Mouse (Mus musculus): ENCODE data around the gene Hmces. TPM values are rescaled to one million over a fixed set of nuclear protein-coding genes. Genes with fewer than 3 reads are reported as not detected.
"Not testable (repeated sequence)": the region's sequence is repeated elsewhere in the genome, so short reads cannot be mapped to it uniquely, and the experiment has no call there.

The Hmces gene
- polyA plus RNA-seq, 1 experiment from 2014 or later = 23.1 TPM

GRCm38 (mm10) chr6:87914326-87915102 lies 779 bp downstream of the Hmces start:
- DNase-seq = peak; percentile 50
- peaks cover 62% of the 10 kb centered on the region for H3K36me3 ChIP-seq

DNA sequence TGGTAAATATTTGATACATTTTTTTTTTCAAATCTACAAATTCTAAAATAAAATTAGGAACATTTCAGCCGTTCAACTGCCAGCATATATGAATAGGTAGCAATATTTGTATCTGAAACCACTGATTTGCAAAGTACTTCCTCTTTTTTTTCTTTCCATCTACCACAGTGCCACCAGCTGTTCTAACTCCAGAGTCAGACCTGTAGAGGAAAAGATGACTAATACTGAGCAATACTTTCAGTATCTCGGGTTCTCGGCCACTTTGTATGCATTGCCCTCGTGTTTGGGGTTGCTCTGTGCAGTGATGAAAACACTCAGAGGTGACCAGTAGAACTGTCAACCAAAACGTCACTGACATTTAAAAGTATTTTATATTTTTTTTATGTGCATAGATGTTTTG lies 2.2 kb downstream of the Hmces start:
- H3K9ac ChIP-seq = no peak overlapping the region
- ATAC-seq (ENCODE audit: low read depth) (no peak), DNase-seq (no peak)
- H3K27me3 ChIP-seq = no peaks in the 10 kb centered on the region
- H3K9me3 ChIP-seq (replicated peaks) = no peaks in the 10 kb centered on the region
- H3K27ac ChIP-seq = no peak overlapping the region
- no peak overlapping the region for H3K4me3 ChIP-seq (replicated peaks)
- H3K4me1 ChIP-seq (replicated peaks) = peaks cover 23% of the 10 kb centered on the region
- 35% methylated on average over 5 of the region's 5 CpGs for WGBS (ENCODE audit: insufficient replicate concordance)
- H3K36me3 ChIP-seq = peaks cover 55% of the 10 kb centered on the region
- H3K4me2 ChIP-seq = no peak overlapping the region

More at GRCm38 (mm10) chr6:87914326-87915102, 779 bp downstream of the Hmces start:
- no peaks in the 10 kb centered on the region for H3K9me3 ChIP-seq (replicated peaks)
- peak overlapping the region; percentile 83 for H3K27ac ChIP-seq
- H3K27me3 ChIP-seq = no peaks in the 10 kb centered on the region
- peak overlapping the region; percentile 86 for H3K4me3 ChIP-seq (replicated peaks)
- peaks cover 23% of the 10 kb centered on the region for H3K4me1 ChIP-seq (replicated peaks)
- H3K9ac ChIP-seq = peak overlapping the region; percentile 90
- 7% methylated on average over 35 of the region's 35 CpGs for WGBS (ENCODE audit: insufficient replicate concordance)
- peak; percentile 64 for ATAC-seq (ENCODE audit: low read depth)
- peak overlapping the region; percentile 99 for H3K4me2 ChIP-seq

DNA sequence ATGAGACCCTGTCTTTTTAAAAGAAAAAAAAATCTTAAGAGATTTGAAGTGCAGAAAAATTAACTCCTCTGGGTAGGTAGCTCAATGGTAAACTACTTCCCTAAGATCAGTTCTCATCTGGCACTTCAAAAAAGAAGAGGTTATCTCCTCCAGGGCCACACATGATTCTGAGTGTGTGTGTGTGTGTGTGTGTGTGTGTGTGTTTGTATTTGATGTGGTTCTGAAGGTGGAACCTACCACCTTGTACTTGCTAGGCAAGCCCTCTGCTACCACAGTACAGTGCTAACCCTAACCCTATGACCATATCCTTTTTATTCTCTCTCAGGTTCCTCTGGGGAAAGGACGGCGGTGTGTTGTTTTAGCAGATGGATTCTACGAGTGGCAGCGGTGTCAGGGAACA lies 7.5 kb downstream of the Hmces start:
- Histone ChIP-seq H3K9ac (no peak overlapping the region), H3K9me3 (replicated peaks) (no peaks in the 10 kb centered on the region), H3K4me1 (replicated peaks) (peaks cover 3% of the 10 kb centered on the region), H3K4me2 (no peak overlapping the region), H3K27ac (no peak overlapping the region), H3K27me3 (no peaks in the 10 kb centered on the region), H3K36me3 (peaks cover 59% of the 10 kb centered on the region), H3K4me3 (replicated peaks) (no peak overlapping the region)
- 90% methylated on average over 4 of the region's 4 CpGs for WGBS (ENCODE audit: insufficient replicate concordance)
- DNase-seq (no peak), ATAC-seq (ENCODE audit: low read depth) (no peak)

DNA sequence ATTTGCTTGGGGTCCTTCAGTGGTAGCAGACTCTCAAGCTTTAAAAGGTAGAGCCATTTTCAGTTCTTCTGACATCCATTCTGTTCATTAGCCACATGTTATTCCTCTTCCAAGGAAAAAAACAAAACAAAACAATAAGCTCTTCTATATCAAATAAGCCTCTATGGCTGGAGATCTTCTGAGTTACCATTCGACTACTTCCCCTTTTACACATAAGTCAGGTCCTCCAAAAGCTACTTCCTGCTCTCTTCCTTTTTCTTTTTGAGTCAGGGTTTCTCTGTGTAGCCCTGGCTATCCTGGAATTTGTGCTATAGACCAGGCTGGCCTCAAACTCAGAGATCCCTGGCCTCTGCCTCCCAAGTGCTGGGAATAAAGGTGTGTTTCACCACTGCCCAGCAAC lies 9.9 kb downstream of the Hmces start:
- Histone ChIP-seq H3K36me3 (peaks cover 42% of the 10 kb centered on the region), H3K9me3 (replicated peaks) (no peaks in the 10 kb centered on the region), H3K4me1 (replicated peaks) (no peaks in the 10 kb centered on the region), H3K27ac (no peak overlapping the region), H3K27me3 (no peaks in the 10 kb centered on the region), H3K4me3 (replicated peaks) (no peak overlapping the region), H3K4me2 (no peak overlapping the region), H3K9ac (no peak overlapping the region)
- ATAC-seq (ENCODE audit: low read depth) (no peak), DNase-seq (no peak)
- 26% methylated on average over 1 of the region's 1 CpGs for WGBS (ENCODE audit: insufficient replicate concordance)

DNA sequence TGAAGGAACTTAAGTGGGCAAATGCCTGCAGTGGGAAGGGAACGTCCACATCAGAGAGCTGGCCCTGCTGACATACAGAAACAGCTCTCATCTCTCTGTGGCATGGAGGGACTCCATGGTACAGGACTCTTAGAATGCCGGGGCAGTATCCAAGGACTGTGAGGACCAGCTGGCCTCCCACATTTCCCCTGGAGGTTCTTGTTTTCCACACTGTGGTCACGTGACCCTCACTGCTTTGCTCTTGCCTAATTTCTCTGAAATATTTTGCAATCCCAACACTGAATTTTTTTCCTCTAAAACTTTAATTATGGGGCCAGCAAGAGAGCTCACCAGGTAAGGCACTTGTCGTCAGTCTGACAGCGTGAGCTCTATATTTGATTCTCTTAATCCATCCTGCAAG lies 21.3 kb downstream of the Hmces start:
- Histone ChIP-seq H3K9me3 (replicated peaks) (no peaks in the 10 kb centered on the region; the same call in 1 of the 2 replicates), H3K4me3 (replicated peaks) (no peak overlapping the region), H3K4me2 (no peak overlapping the region), H3K4me1 (replicated peaks) (no peaks in the 10 kb centered on the region), H3K9ac (no peak overlapping the region), H3K27me3 (no peaks in the 10 kb centered on the region), H3K36me3 (peaks cover 59% of the 10 kb centered on the region), H3K27ac (no peak overlapping the region)
- WGBS (ENCODE audit: insufficient replicate concordance) = 71% methylated on average over 5 of the region's 5 CpGs
- no peak for DNase-seq
- ATAC-seq (ENCODE audit: low read depth) = no peak

- Histone ChIP-seq H3K27ac (no peak overlapping the region), H3K4me1 (replicated peaks) (no peaks in the 10 kb centered on the region), H3K4me2 (no peak overlapping the region), H3K36me3 (peaks cover 44% of the 10 kb centered on the region), H3K9ac (no peak overlapping the region), H3K4me3 (replicated peaks) (no peak overlapping the region), H3K9me3 (replicated peaks) (no peaks in the 10 kb centered on the region), H3K27me3 (no peaks in the 10 kb centered on the region)
- 67% methylated on average over 19 of the region's 19 CpGs for WGBS (ENCODE audit: insufficient replicate concordance)
- no peak for DNase-seq
- ATAC-seq (ENCODE audit: low read depth) = peak; percentile 51; the same call in 1 of the 2 replicates
Measured at GRCm38 (mm10) chr6:87937178-87937788, 23.5 kb downstream of the Hmces start.

- Histone ChIP-seq H3K4me1 (replicated peaks) (no peaks in the 10 kb centered on the region), H3K4me2 (no peak overlapping the region), H3K4me3 (replicated peaks) (no peak overlapping the region), H3K36me3 (peaks cover 28% of the 10 kb centered on the region), H3K9ac (no peak overlapping the region), H3K27me3 (no peaks in the 10 kb centered on the region), H3K27ac (no peak overlapping the region), H3K9me3 (replicated peaks) (no peaks in the 10 kb centered on the region)
- 74% methylated on average over 3 of the region's 3 CpGs for WGBS (ENCODE audit: insufficient replicate concordance)
- DNase-seq = no peak
- no peak for ATAC-seq (ENCODE audit: low read depth)
Measured at GRCm38 (mm10) chr6:87938941-87939340, 25.2 kb downstream of the Hmces start.

- no peaks in the 10 kb centered on the region for H3K4me1 ChIP-seq (replicated peaks)
- H3K27me3 ChIP-seq = no peaks in the 10 kb centered on the region
- H3K4me3 ChIP-seq (replicated peaks) = no peak overlapping the region
- H3K4me2 ChIP-seq = no peak overlapping the region
- 66% methylated on average over 7 of the region's 7 CpGs for WGBS (ENCODE audit: insufficient replicate concordance)
- 0 out of 2 replicates have a peak, but pooled peaks cover 4% of the 10 kb centered on the region for H3K9me3 ChIP-seq (replicated peaks)
- no peak for ATAC-seq (ENCODE audit: low read depth)
- peaks cover 2% of the 10 kb centered on the region; the same call in 1 of the 2 replicates for H3K36me3 ChIP-seq
- H3K27ac ChIP-seq = no peak overlapping the region
- no peak for DNase-seq
- no peak overlapping the region for H3K9ac ChIP-seq
Measured at GRCm38 (mm10) chr6:87942179-87942578, 28.4 kb downstream of the Hmces start.

DNA sequence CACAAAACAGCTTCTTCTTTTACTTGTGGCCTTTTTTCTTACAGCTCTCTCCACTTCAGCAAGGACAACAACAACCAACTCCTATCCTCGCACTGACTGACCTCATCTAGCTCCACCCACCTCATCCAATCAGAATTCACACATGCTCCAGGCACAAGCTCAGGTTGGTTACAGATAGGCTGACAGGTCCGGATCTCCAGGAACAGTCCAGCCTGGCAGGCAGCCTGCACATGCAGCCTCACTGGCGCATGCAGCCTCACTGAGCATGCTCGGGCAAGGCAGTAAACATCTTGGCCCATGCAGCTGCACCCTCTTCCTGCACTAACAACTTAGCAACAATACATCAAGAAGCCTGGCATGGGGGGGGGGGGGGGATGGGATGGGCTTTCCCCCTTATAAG lies 48.7 kb downstream of the Hmces start:
- DNase-seq; ATAC-seq (ENCODE audit: low read depth); H3K9ac ChIP-seq; H3K36me3 ChIP-seq; H3K27me3 ChIP-seq; H3K4me3 ChIP-seq (replicated peaks); H3K4me1 ChIP-seq (replicated peaks); H3K9me3 ChIP-seq (replicated peaks); H3K27ac ChIP-seq; H3K4me2 ChIP-seq: not testable (repeated sequence)
- 54% methylated on average over 4 of the region's 4 CpGs for WGBS (ENCODE audit: insufficient replicate concordance)

- Histone ChIP-seq H3K4me2 (no peak overlapping the region), H3K36me3 (no peaks in the 10 kb centered on the region), H3K9ac (no peak overlapping the region), H3K9me3 (replicated peaks) (no peaks in the 10 kb centered on the region), H3K27me3 (no peaks in the 10 kb centered on the region), H3K4me1 (replicated peaks) (no peaks in the 10 kb centered on the region), H3K27ac (no peak overlapping the region), H3K4me3 (replicated peaks) (no peak overlapping the region)
- 29% methylated on average over 2 of the region's 2 CpGs for WGBS (ENCODE audit: insufficient replicate concordance)
- DNase-seq = no peak
- ATAC-seq (ENCODE audit: low read depth) = no peak
Measured at GRCm38 (mm10) chr6:87970041-87970440, 56.3 kb downstream of the Hmces start.

GRCm38 (mm10) chr6:87979728-87980127 lies 66.0 kb downstream of the Hmces start:
- no peaks in the 10 kb centered on the region for H3K36me3 ChIP-seq
- H3K27me3 ChIP-seq = peaks cover 64% of the 10 kb centered on the region
- 62% methylated on average over 3 of the region's 3 CpGs for WGBS (ENCODE audit: insufficient replicate concordance)
- H3K27ac ChIP-seq = no peak overlapping the region
- peaks cover 10% of the 10 kb centered on the region for H3K4me1 ChIP-seq (replicated peaks)
- no peaks in the 10 kb centered on the region for H3K9me3 ChIP-seq (replicated peaks)
- no peak overlapping the region for H3K4me3 ChIP-seq (replicated peaks)
- H3K9ac ChIP-seq = no peak overlapping the region
- DNase-seq (no peak), ATAC-seq (ENCODE audit: low read depth) (no peak)
- 0 out of 2 replicates have a peak overlapping the region, but pooled peaks have one; percentile 67 for H3K4me2 ChIP-seq

All from liver, embryonic 13.5 days (tissue).